Mouse (Mus musculus) bone marrow macrophage, adult 2 months (primary cell): ENCODE data around the gene Phactr2.

Experiments
- CTCF ChIP-seq: IDR thresholded peaks from 2 replicates; pipeline ENCODE4 v1.5.1; 2012; ENCODE audit warnings: low read depth, mild to moderate bottlenecking, low read length, moderate library complexity
- POLR2A ChIP-seq: IDR thresholded peaks from 2 replicates; pipeline ENCODE4 v1.6.1; 2012; ENCODE audit warnings: mild to moderate bottlenecking, low read depth, low read length, borderline replicate concordance

DNA sequence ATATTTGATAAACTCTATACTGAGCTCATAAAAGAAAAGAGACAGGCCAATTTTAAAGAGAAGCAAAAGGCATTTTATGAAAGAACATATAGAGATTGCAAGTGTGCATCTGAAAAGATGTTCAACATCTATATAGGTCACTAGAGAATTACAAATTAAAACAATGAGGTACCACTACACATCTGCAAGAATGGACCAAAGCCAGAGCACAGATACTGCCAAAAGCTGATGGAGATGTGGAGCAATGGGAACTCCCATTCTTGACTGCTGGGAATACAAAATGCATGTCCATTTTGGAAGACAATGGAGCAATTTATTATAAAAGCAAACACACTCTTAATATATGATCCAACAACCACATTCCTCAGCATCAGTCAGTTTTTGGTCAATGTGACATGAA, 113.3 kb downstream of the Phactr2 start:
- TF ChIP-seq CTCF (no peak), POLR2A (no peak)
